In genomic region chr9:63956052-63956451, GRCm38 (mm10) we compare ENCODE assay signal across 9 mouse cellular contexts.
DNase-seq lines count a peak whose midpoint lies in the region; ATAC-seq lines count a peak whose summit lies in the region.
"Had no signal": no experiment of that assay in that cellular context is flagged by ENCODE, and none has a peak within 500 bp of the region (broad histone marks: within the 10 kb centered on the region; RNA-seq: fewer than 3 reads in every experiment).

No protein-coding gene starts in this region.

- H3K27me3 ChIP-seq in heart, embryonic 13.5 days (replicated peaks): no peaks in the 10 kb centered on the region
- no peaks in the 10 kb centered on the region for H3K27me3 ChIP-seq in midbrain, embryonic 14.5 days (ENCODE audit: control insufficient read depth, insufficient read depth, low read length)

- no peak overlapping the region for H3K4me3 ChIP-seq in heart, embryonic 13.5 days
- H3K4me3 ChIP-seq in midbrain, embryonic 14.5 days (replicated peaks; ENCODE audit: low read depth, low read length): no peak overlapping the region
- H3K4me3 ChIP-seq: megakaryocyte, embryonic 14.5 days had no signal

- no peak overlapping the region for H3K4me2 ChIP-seq in heart, embryonic 13.5 days
- H3K4me2 ChIP-seq in midbrain, embryonic 14.5 days (ENCODE audit: low read length): no peak overlapping the region

- WGBS in heart, embryonic 13.5 days: 39% methylated on average over 9 of the region's 9 CpGs
- 19% methylated on average over 9 of the region's 9 CpGs for WGBS in midbrain, embryonic 14.5 days

- peaks cover 31% of the 10 kb centered on the region for H3K36me3 ChIP-seq in heart, embryonic 13.5 days
- H3K36me3 ChIP-seq in midbrain, embryonic 14.5 days (ENCODE audit: control insufficient read depth, insufficient read depth, low read length): no peaks in the 10 kb centered on the region

- no peaks in the 10 kb centered on the region for H3K9me3 ChIP-seq in heart, embryonic 13.5 days
- H3K9me3 ChIP-seq in midbrain, embryonic 14.5 days (ENCODE audit: control insufficient read depth, low read length): no peaks in the 10 kb centered on the region
- H3K9me3 ChIP-seq: megakaryocyte, embryonic 14.5 days had no signal

- peak overlapping the region; percentile 94 for H3K27ac ChIP-seq in heart, embryonic 13.5 days (replicated peaks)
- no peak overlapping the region for H3K27ac ChIP-seq in midbrain, embryonic 14.5 days (replicated peaks; ENCODE audit: low read depth, low read length)

- ATAC-seq in heart, embryonic 13.5 days (ENCODE audit: extremely low read depth, insufficient number of reproducible peaks, low FRiP score, low TSS enrichment): no peak
- 0 out of 2 replicates have a peak, but pooled peaks have one; percentile 15 for ATAC-seq in midbrain, embryonic 14.5 days (ENCODE audit: low FRiP score, low TSS enrichment)

- H3K9ac ChIP-seq in heart, embryonic 13.5 days: peak overlapping the region; percentile 80
- no peak overlapping the region for H3K9ac ChIP-seq in midbrain, embryonic 14.5 days (replicated peaks; ENCODE audit: low read length)

- DNase-seq in cerebellum, adult 18-20 months: peak; percentile 34 to 38
- DNase-seq in cerebellum, adult 9-11 months: no peak
- DNase-seq in R1 (ENCODE audit: low read depth, low spot score): peak; percentile 78
- peak; percentile 82 for DNase-seq in embryo, embryonic 9.5 days (ENCODE audit: extremely low spot score)
- peak; percentile 72 to 73 for DNase-seq in layer of hippocampus, postnatal 14 days (ENCODE audit: low spot score in 2 of 2)
- peak; percentile 86 for DNase-seq in midbrain, embryonic 14.5 days
- peak; percentile 24 for DNase-seq in telencephalon, adult 2 months (ENCODE audit: low read depth, low spot score)

- H3K4me1 ChIP-seq in heart, embryonic 13.5 days: peaks cover 96% of the 10 kb centered on the region
- peaks cover 24% of the 10 kb centered on the region for H3K4me1 ChIP-seq in midbrain, embryonic 14.5 days (ENCODE audit: control insufficient read depth, insufficient read depth, low read length)
